Mouse (Mus musculus): ENCODE results near the gene H1f0. TPM values are rescaled to one million over a fixed set of nuclear protein-coding genes. Genes with fewer than 3 reads are reported as not detected.

The H1f0 gene
- polyA plus RNA-seq, 1 experiment from 2014 or later: 95.5 TPM

DNA sequence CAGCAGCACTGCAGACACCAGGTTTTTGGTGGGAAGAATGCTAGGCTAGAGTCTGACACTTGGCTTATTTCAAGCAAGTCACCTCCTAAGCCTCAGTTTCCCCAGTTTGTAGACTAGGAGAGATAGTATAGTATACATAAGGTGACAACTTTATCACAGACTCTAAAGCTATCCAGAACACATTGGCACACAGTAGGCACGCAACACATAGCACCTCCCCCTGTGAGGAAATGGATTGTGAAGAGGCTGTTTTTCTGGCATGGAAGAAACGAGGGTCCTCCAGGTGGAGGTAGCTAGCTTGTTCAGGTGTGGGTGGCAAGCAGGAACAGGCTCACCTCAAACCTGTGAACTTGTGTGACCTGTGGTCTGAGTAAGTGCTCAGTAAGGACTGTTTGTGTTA lies 22.7 kb downstream of the H1f0 start:
- DNase-seq (ENCODE audit: low read depth, low spot score): no peak
- no peak for TF ChIP-seq CTCF (IDR thresholded peaks at IDR 0.05)
- ChIA-PET POLR2A (interaction anchor here (2.3 kb wide), 1 partner anchor 10 kb away, joined by 5 read pairs; no protein-coding TSS in a partner anchor), CTCF (interaction anchor here (1.1 to 7.3 kb wide), 3 partner anchors 12 to 21 kb away, joined by 4 to 43 read pairs (median 8); no protein-coding TSS in a partner anchor)
- H3K27me3 ChIP-seq: no peaks in the 10 kb centered on the region
- ATAC-seq: no peak
- in situ Hi-C loops (cut with MboI; ENCODE audit: low pct_unique_long_range_greater_than_20kb): no loop called here

- ChIA-PET CTCF (interaction anchor here (1.1 to 7.3 kb wide), 4 partner anchors 11 to 20 kb away, joined by 4 to 43 read pairs (median 8); partner anchors contain the start of gene Ankrd54), POLR2A (interaction anchor here (2.3 kb wide), 1 partner anchor 9 kb away, joined by 5 read pairs; no protein-coding TSS in a partner anchor)
- peak; percentile 85 for ATAC-seq
- no peak for TF ChIP-seq CTCF (IDR thresholded peaks at IDR 0.05)
- no peaks in the 10 kb centered on the region for H3K27me3 ChIP-seq
- DNase-seq (ENCODE audit: low read depth, low spot score): peak; percentile 97
- in situ Hi-C loops (cut with MboI; ENCODE audit: low pct_unique_long_range_greater_than_20kb): no loop called here
Observed at GRCm38 (mm10) chr15:79051461-79052360, 23.5 kb downstream of the H1f0 start.

DNA sequence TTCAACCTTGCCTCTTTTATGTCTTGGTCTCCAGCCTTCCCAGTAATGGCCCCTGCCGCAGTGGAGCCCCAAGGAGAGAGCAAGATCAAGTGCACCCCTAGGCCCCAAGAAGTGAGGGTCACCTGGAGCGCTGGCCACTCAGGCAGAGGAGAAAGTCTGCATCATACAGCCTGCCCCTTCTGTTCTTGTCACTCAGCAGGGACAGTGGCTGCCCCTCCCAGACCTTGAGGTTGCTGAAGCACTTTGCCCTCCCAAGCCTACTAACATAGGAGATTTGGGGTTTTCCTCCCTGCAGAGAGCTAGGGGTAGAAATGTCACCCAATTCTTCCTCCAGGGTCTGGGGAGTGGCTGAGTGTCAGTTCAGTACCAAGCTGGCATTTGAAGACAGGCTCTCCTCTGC lies 24.1 kb downstream of the H1f0 start:
- no peak for ATAC-seq

DNA sequence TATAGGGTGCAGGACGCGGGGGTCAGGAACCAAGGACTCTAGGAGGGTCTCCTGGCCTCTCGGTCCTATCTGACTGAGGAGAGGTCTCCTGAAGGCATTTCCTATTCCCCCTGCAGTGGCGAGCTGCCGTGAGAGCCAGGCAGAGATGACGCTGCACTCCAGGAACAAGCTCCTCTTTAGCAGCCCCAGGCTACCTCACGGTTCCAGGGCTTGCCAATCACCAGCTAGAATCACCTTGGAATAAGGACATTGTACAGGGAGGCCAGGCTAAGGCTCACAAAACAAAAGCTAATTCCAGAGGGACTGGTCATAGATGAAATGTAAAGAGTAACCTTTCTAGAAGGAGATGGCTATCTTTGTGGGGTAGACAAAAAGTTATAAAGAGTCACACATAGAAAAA lies 28.4 kb downstream of the H1f0 start:
- no peaks in the 10 kb centered on the region for H3K27me3 ChIP-seq
- in situ Hi-C loops (cut with MboI; ENCODE audit: low pct_unique_long_range_greater_than_20kb): no loop called here
- CTCF ChIA-PET: interaction anchor here (0.7 to 2.0 kb wide), 3 partner anchors 12 to 19 kb away, joined by 3 to 10 read pairs (median 5); no protein-coding TSS in a partner anchor
- DNase-seq (ENCODE audit: low read depth, low spot score): no peak
- no peak for TF ChIP-seq CTCF (IDR thresholded peaks at IDR 0.05)
- no peak for ATAC-seq
- POLR2A ChIA-PET: interaction anchor here (0.7 kb wide), 1 partner anchor 11 kb away, joined by 4 read pairs; no protein-coding TSS in a partner anchor

More for the DNA sequence above, 24.1 kb downstream of the H1f0 start:
- no peak for TF ChIP-seq CTCF (IDR thresholded peaks at IDR 0.05)
- ChIA-PET CTCF (interaction anchor here (1.7 to 7.3 kb wide), 2 partner anchors 10 to 14 kb away, joined by 7 to 43 read pairs; partner anchors contain the start of gene Ankrd54), POLR2A (interaction anchor here (1.0 to 2.3 kb wide), 2 partner anchors 9 kb away, joined by 5 to 6 read pairs; no protein-coding TSS in a partner anchor)
- in situ Hi-C loops (cut with MboI; ENCODE audit: low pct_unique_long_range_greater_than_20kb): no loop called here
- no peaks in the 10 kb centered on the region for H3K27me3 ChIP-seq
- no peak for DNase-seq (ENCODE audit: low read depth, low spot score)

- CTCF ChIA-PET: no interaction called here
- POLR2A ChIA-PET: no interaction called here
- DNase-seq (ENCODE audit: low read depth, low spot score): no peak
- H3K27me3 ChIP-seq: no peaks in the 10 kb centered on the region
- no peak for TF ChIP-seq CTCF (IDR thresholded peaks at IDR 0.05)
- no peak for ATAC-seq
- in situ Hi-C loops (cut with MboI; ENCODE audit: low pct_unique_long_range_greater_than_20kb): no loop called here
Observed at GRCm38 (mm10) chr15:79057850-79058249, 29.6 kb downstream of the H1f0 start.

GRCm38 (mm10) chr15:79060887-79061565 lies 32.8 kb downstream of the H1f0 start:
- no peaks in the 10 kb centered on the region for H3K27me3 ChIP-seq
- ChIA-PET POLR2A (interaction anchor here (0.9 to 2.0 kb wide), 4 partner anchors 8 to 36 kb away, joined by 3 to 6 read pairs (median 4); no protein-coding TSS in a partner anchor), CTCF (interaction anchor here (0.8 to 5.3 kb wide), 4 partner anchors 8 to 109 kb away, joined by 3 to 19 read pairs (median 5); no protein-coding TSS in a partner anchor)
- ATAC-seq: no peak
- in situ Hi-C loops (cut with MboI; ENCODE audit: low pct_unique_long_range_greater_than_20kb): no loop called here
- TF ChIP-seq CTCF (IDR thresholded peaks at IDR 0.05): no peak
- DNase-seq (ENCODE audit: low read depth, low spot score): no peak

DNA sequence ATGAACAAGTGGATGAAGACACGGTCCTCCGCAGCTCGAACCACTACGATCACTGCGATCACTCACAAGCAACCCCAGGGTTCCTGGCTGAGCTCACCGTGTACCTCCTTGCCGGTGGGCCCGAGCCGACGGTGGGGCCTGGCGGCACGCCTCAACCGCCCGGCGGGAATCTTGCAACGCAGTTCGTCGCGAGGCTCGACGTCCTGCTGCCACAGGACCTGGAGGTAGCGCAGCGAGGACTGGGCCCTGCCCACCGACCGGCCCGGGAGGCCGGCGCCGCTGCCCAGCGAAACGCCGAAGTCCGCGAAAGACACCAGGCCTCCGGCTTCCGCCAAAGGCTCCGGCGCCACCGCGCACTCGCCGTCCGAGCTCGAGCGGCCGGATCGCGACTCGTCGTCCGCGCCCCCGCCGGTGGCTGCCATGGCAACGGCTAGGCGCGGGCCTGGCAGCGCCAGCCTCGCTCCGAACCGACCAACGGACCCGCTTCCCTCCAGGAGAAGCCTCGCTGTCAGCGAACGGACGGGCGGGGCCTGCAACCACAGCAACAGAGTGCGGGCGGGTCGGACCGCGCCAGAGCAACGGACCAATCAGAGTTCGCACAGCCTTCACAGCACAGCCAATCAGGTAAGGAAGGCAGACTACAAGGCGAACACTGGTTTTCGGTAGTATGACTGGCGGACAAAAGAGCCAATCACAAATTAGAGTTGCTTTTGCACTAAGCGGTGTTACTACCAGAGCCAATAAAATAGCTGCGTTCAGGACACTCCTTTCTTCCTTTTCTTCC lies 34.3 kb downstream of the H1f0 start, which contains the start of gene Ankrd54:
Gene Ankrd54 (minus strand): TSS at position 518 of the 784 bp plus-strand sequence.
- peak; percentile 100 for DNase-seq (ENCODE audit: low read depth, low spot score)
- no peaks in the 10 kb centered on the region for H3K27me3 ChIP-seq
- ATAC-seq: peak; percentile 95
- no peak for TF ChIP-seq CTCF (IDR thresholded peaks at IDR 0.05)
- POLR2A ChIA-PET: interaction anchor here (1.9 to 2.0 kb wide), 2 partner anchors 10 to 15 kb away, joined by 4 to 6 read pairs; no protein-coding TSS in a partner anchor
- in situ Hi-C loops (cut with MboI; ENCODE audit: low pct_unique_long_range_greater_than_20kb): no loop called here
- CTCF ChIA-PET: interaction anchor here (0.7 to 5.3 kb wide), 5 partner anchors 9 to 27 kb away, joined by 3 to 19 read pairs (median 4); no protein-coding TSS in a partner anchor

DNA sequence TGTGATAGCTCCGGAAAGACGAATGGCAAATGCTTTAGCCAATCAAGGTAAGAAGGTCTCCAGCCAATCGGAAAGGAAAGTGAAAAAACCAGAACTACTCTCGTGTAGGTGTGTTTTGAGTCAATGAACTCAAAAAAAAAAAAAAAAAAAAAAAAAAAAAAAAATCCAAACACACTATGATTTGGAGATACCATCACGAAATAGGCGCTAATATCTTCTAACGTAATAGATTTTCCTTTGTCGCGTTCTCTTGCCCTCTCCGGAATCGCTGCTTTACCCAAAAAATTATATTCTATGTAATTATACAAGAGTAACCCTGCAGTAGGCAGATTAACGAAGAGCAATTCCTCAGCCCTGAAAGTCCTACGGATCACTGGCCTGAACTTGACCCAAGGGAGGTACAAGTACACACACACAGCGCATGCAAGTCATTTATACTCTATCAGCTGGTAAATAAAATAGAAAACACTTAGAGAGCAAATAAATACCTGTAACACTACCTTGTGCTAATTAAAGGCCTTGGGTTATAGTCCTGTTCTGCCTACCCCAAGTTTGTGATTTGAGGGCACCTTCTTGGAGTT lies 35.0 kb downstream of the H1f0 start:
- in situ Hi-C loops (cut with MboI; ENCODE audit: low pct_unique_long_range_greater_than_20kb): no loop called here
- DNase-seq (ENCODE audit: low read depth, low spot score): no peak
- TF ChIP-seq CTCF (IDR thresholded peaks at IDR 0.05): no peak
- ChIA-PET CTCF (interaction anchor here (0.7 to 5.3 kb wide), 4 partner anchors 8 to 25 kb away, joined by 3 to 19 read pairs (median 6); no protein-coding TSS in a partner anchor), POLR2A (no interaction called here)
- no peaks in the 10 kb centered on the region for H3K27me3 ChIP-seq
- no peak for ATAC-seq

- no peak for TF ChIP-seq CTCF (IDR thresholded peaks at IDR 0.05)
- DNase-seq (ENCODE audit: low read depth, low spot score): no peak
Observed at GRCm38 (mm10) chr15:79065086-79065770, 37.0 kb downstream of the H1f0 start.

More at GRCm38 (mm10) chr15:79065086-79065770, 37.0 kb downstream of the H1f0 start:
- no peak for ATAC-seq
- no peaks in the 10 kb centered on the region for H3K27me3 ChIP-seq
- in situ Hi-C loops (cut with MboI; ENCODE audit: low pct_unique_long_range_greater_than_20kb): no loop called here
- ChIA-PET CTCF (interaction anchor here (8.2 kb wide), 1 partner anchor 27 kb away, joined by 119 read pairs; no protein-coding TSS in a partner anchor), POLR2A (no interaction called here)

Data from Patski (cell line).